Mouse (Mus musculus): ENCODE data around the gene Napsa. TPM values are rescaled to one million over a fixed set of nuclear protein-coding genes. Genes with fewer than 3 reads are reported as not detected.
A peak's percentile ranks its signal among the peaks of the same experiment; 100 is the strongest.

The Napsa gene
- total RNA-seq, 2 experiments from 2014 or later = not detected

DNA sequence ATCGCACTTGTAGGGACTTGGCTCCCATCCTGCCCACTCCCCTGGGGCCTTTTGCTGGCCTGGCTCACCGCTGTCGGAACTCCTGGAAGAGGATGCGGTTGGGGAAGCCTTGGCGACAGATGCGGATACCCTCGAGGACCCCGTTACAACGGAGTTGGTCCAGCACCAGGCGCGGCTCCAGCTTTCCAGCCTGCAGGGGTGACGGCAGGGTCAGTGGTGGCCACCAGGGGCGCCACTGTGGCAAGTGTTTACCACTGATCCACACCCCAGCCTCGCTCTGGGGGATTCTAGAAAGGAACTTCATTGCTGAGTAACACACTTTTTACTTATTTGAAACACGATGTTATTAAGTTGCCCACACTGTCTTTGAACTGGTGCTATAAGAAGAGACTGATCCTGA is 61.2 kb downstream of the Napsa start:
- Histone ChIP-seq H3K27ac (no peak overlapping the region), H3K4me3 (no peak overlapping the region)
- peak; percentile 72 for TF ChIP-seq CTCF (conservative IDR thresholded peaks at IDR 0.05)
- DNase-seq (ENCODE audit: low spot score in 2 of 2) = no peak

Small RNA genes within 50 kb of the gene (microRNA-seq; reads per million reads assigned to microRNA genes)
- 0.55 to 0.64 reads per million in 2 experiments for gene Mir7053

Other genes with a start within 250 kb of the Napsa start
- gene Syt3, start 188.3 kb upstream of the Napsa start, total RNA-seq (2021) = 10 to 100 TPM; 89.4 to 95.9 TPM
- 1 to 10 TPM; 3.0 to 3.3 TPM for gene 1700008O03Rik, start 186.6 kb upstream of the Napsa start, total RNA-seq (2021)
- 100 to 1,000 TPM; 318 to 334 TPM for gene Lrrc4b, start 143.4 kb upstream of the Napsa start, total RNA-seq (2021)
- gene Aspdh, start 107.0 kb upstream of the Napsa start, total RNA-seq (2021) = 10 to 100 TPM; 12.2 to 18.1 TPM
- 10 to 100 TPM; 91.3 to 92.0 TPM for gene Josd2, start 104.4 kb upstream of the Napsa start, total RNA-seq (2021)
- gene Emc10, start 75.9 kb upstream of the Napsa start, total RNA-seq (2021) = 100 to 1,000 TPM; 210 to 220 TPM
- 10 to 100 TPM; 19.3 to 23.4 TPM for gene Fam71e1, start 75.8 kb upstream of the Napsa start, total RNA-seq (2021)
- gene Mybpc2, start 47.7 kb upstream of the Napsa start, total RNA-seq (2021) = not detected
- gene Spib, start 40.3 kb upstream of the Napsa start, total RNA-seq (2021) = under 1 TPM; 0.12 to 0.13 TPM
- gene Pold1, start 23.5 kb upstream of the Napsa start, total RNA-seq (2021) = 10 to 100 TPM in 1 of 2 experiments, 1 to 10 TPM in 1; 9.0 to 10.5 TPM
- 10 to 100 TPM; 58.2 to 66.7 TPM for gene Nr1h2, start 18.4 kb upstream of the Napsa start, total RNA-seq (2021)
- 100 to 1,000 TPM; 184 to 186 TPM for gene Kcnc3, start 18.3 kb downstream of the Napsa start, total RNA-seq (2021)
- gene Myh14, start 98.5 kb downstream of the Napsa start, total RNA-seq (2021) = 10 to 100 TPM; 30.4 TPM
- gene Izumo2, start 136.4 kb downstream of the Napsa start, total RNA-seq (2021) = not detected
- gene Vrk3, start 176.0 kb downstream of the Napsa start, total RNA-seq (2021) = 10 to 100 TPM; 31.7 to 35.4 TPM
- gene Zfp473, start 178.7 kb downstream of the Napsa start, total RNA-seq (2021) = under 1 TPM; 0.25 to 0.44 TPM
- 10 to 100 TPM; 29.7 to 33.2 TPM for gene Nup62, start 243.7 kb downstream of the Napsa start, total RNA-seq (2021)
- 1 to 10 TPM; 2.6 to 3.3 TPM for gene Il4i1, start 244.0 kb downstream of the Napsa start, total RNA-seq (2021)
- gene Atf5, start 244.3 kb downstream of the Napsa start, total RNA-seq (2021) = 10 to 100 TPM; 27.0 to 30.0 TPM

All from layer of hippocampus, adult 2 months (tissue).